Mouse (Mus musculus) spleen, postnatal 10 days (tissue): Measurements from ENCODE around the gene Tmem63c.

Source experiments
- DNase-seq, 2 experiments: peaks; one replicate each; pipeline ENCODE4 v3.0.0; 2021 to 2022; ENCODE audit warnings: low spot score in 2 of 2

The Tmem63c gene

DNA sequence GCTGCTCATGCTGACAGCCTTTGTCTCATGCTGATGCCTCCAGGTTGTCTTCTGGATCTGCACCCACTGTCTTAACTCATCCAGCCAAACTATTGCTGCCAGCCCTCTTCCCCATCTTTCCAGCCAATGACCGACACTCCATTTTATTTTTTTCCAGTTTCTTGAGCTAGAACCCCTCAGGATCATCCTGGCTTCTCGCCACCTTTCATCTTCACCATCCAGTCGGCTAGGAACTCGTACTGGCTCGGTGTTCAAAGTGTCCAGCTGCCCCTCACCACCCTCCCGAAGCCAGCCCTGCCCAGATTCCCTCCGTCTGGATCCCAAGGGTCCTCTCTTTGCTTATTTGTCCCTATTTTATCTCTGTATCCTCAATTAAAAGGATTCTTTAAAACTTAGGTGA lies 33.7 kb downstream of the Tmem63c start:
- no peak for DNase-seq

DNA sequence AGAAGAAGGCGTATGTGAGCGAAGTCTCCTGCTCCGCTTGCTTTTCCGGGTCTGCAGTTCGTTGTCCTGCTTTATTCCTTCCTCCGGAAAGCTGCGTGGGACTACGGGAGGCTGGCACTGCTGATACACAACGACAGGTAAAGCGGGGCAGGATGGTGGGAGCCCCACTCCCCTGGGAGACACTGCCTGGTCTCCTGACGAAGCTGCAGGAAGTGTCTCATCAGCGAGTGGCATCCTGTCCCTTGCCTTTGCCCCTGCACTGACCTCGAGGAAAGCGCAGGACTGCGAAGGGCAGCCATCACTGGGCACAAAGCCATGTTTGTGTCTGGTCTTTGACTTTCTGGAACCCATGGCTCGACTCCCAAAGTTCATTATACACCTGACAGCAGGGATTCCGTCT lies 35.9 kb downstream of the Tmem63c start:
- DNase-seq, result no peak

DNA sequence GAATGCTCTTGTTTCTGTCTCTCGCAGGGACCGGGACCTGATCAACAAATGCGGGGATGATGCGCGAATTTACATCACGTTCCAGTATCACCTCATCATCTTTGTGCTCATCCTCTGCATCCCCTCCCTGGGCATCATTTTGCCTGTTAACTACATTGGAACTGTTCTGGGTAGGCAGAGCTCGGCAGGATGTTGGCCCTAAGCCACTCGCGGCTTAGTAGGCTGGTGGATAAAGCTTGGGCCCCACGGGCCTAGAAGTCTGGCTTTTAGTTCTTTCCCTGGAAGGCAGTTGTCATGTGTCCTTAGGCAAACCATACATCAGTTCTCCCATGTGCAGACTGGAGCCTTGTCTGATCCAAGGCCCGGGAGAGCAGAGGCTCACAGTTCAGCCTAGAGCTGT lies 44.3 kb downstream of the Tmem63c start:
- no peak for DNase-seq

DNA sequence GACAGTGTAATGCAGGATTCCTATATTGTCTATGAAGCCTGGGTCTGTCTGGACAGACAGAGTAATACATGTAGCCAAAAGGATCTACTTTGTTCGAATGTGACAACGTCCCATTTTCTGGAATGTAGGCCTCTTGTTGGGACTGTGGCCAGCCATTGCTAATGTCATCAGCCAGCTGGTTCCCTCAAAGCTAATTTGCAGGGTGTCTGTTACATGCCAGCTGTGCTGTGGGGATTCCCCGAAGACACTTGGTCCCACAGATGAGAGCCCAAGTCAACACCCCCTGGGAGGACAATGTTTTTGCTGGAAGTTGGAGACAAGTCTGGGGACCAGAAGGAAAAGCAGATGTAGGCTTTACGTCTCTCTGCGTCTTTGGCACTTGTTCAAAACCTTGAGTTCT lies 45.3 kb downstream of the Tmem63c start:
- DNase-seq, result no peak

DNA sequence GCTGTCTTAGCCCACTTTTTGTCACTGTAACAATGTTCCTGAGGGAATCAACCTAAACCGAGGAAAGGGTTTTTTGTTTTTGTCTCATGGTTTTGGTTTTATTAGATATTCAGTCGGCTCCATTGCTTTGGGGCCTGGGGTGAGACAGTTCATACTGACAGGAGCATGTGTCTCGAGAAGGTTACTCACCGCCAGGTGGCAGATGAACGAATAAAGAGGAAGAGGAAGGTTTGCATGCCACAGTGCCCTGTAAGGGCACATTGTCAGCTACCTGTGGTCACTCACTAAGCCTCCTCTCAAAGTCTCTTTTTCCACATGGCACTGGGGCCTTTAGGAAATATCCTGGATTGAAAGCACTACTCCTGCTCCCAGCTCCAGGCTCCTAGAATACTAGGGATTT lies 49.4 kb downstream of the Tmem63c start:
- no peak for DNase-seq

DNA sequence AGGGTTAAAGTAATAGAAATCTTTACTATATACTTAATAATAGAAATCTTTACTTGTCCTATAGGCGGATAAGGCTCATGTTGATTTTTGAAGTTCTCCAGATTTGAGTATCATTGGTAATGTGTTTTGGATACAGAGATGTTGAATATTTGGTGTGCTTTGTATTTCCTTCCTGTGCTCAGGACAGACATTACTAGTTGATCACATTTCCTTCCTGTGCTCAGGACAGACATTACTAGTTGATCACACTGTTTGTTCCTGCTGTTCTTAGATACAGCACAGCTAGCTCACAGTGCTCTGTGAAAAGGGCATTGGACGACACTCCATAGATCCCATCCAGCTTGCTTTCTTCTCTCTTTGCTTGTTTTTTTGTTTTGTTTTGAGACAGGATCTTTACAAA lies 55.5 kb downstream of the Tmem63c start:
- no peak for DNase-seq

GRCm38 (mm10) chr12:87082797-87083196 lies 61.7 kb downstream of the Tmem63c start:
- no peak for DNase-seq

DNA sequence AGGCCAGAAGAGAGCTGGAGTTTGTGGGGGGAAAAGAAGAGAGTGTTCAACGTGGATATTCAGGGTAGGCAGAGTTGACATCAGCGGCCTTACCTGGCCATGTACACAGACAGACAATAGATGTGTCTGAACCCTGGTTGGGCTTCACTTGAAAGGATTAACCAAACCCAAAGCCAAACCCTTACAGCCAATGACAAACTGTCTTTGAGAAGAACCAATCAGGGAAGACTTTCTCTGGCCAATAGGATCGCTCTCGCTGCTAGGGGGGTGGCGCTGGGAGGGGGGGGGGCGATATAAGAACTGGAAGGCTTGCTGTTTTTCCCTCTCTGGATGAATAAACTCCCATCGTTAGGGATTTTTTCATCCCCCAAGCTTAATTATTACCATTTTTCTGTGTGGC lies 66.1 kb downstream of the Tmem63c start:
- DNase-seq, result no peak

DNA sequence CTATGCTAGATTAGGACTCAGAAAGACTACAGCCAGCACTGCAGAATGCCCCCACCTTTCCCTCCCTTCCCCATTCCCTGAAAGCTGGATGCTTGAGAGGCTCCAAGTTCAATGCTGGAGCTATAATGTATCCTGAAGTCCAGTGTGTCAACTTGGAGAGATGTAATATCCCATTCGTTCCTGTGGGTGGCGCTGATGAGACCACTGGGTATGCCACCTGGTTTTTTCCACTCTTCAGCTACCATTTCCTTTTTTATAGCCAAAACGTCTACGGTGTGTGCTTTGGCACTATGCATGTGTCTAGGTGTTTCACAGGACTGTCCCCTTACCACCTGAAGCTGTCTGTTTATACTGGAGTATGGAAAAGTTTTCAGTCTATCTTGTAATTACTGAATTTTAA lies 67.2 kb downstream of the Tmem63c start:
- DNase-seq, result peak in 1 of 2 experiments; percentile 31

DNA sequence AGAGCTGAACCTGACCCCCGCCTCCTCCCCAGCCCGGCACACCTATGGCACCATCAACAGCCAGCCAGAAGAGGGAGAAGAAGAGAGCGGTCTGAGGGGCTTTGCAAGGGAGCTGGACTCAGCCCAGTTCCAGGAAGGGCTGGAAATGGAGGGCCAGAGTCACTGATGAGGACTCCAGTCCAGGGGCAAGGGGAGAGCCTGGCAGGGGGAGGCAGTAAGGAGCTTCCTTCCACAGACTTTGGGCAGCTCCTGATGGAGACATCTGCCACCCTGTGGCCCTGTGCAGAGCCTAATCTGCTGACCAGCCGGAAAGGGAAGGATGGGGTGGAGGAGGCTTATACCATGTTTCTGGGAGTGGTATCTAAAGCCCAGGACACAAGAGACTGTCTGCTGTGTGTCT lies 68.1 kb downstream of the Tmem63c start:
- DNase-seq, result no peak

DNA sequence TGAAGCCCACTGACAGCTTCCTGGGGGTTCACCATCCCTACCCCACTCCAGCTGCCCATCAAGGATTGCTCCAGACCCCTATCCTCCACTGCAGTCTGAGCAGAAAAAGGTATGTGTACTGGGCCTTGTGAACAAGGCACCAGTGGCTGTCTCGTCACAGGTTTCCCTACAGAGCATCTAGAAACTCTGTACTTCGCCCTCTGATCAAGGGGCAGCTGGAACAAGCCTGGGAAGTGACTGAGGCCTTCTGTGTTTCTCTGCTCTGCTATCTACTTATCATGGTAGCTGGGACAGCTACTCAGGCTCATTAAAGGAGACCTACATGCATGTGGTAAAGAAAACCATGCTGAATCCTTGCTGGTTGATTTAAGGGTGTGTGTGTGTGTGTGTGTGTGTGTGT lies 68.6 kb downstream of the Tmem63c start:
- no peak for DNase-seq

GRCm38 (mm10) chr12:87091916-87092315 lies 70.8 kb downstream of the Tmem63c start:
- DNase-seq, result no peak

- no peak for DNase-seq
Observed at GRCm38 (mm10) chr12:87093249-87093648, 72.1 kb downstream of the Tmem63c start.

- no peak for DNase-seq
Observed at GRCm38 (mm10) chr12:87093671-87094070, 72.5 kb downstream of the Tmem63c start.

DNA sequence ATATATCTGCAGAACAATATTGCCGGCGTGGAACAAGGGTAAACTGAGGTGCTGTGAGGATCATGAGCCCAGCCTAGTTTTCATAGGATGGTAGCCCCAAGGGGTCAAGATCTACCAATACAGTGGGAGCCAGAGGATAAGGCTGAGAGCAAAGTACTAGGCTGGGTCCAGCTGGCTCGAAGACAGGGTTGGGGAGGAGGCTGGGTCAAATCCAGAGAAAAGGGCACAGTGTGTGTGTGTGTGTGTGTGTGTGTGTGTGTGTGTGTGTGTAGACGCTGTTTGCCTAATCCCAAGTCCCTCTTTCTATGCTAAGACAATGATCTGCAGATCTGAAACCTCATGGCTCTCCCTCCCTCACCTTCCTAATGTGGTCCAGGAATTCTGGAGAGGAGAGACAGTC lies 79.2 kb downstream of the Tmem63c start:
- no peak for DNase-seq

DNA sequence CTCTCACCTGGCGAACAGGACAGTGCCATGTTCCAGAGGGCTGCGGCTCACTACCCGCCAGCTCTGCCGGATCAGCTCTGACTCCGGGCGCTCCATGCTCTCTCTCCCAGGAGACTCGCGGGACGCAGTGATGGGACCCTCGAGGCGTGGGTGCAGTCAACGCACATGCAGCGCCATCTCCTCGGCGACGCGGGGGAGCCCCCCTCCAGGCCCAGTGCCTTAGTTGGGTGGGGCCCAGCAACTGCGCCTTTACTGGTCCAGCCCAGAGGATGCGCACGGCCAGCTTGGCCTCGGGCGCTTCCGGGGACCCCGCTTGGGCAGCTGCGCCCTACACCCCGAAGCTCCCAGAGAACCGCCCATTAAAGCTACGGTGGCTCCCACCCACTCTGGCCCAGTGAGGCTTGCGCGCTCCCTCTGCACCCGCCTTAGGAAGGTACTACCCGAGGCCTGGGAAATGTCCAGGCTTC lies 81.1 kb downstream of the Tmem63c start, which contains the start of gene Ngb:
Gene Ngb, minus strand, starts transcription at position 375 of the 467 bp plus-strand sequence.
- no peak for DNase-seq

DNA sequence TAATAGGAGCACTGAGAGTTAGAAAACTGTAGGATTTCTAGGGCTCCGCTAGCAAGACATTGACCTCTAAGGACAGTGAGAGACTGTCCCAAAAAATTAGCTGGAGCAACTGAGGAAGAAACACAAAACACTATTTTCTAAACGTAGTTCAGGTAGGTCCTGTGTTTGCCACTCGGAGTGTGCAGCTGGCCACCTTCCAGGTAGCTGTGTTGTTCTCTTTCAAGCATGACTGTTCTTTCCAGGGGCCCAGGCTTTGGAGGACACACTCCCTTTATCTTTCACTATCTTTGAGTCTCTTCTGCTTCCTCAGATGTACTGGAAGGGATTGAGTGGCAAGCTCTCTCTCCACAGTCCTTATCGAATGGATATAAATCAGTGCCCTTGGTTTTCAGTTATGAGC lies 82.3 kb downstream of the Tmem63c start:
- DNase-seq, result no peak

DNA sequence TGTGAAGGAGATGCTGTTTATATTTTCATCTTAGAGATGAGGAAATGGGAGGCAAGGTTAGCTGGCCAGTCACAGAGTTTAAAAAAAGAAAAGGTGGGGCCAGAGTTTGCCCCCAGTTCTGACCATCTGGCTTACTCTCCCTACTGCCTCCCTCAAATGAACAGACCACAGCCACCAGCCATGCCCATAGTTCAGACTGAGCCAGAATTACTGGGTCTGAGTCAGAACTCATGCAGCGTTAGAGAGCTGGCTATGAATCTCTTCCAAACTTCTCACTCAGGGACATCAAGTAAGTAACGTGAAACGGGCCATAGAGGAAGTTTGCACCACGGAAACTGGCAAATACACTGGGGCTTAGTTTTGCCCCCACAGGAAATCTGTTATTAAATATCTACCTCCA lies 83.7 kb downstream of the Tmem63c start:
- DNase-seq, result no peak

GRCm38 (mm10) chr12:87107357-87107977 lies 86.3 kb downstream of the Tmem63c start:
- no peak for DNase-seq

GRCm38 (mm10) chr12:87121918-87122589 lies 100.9 kb downstream of the Tmem63c start:
- no peak for DNase-seq

GRCm38 (mm10) chr12:87127256-87127655 lies 106.1 kb downstream of the Tmem63c start:
- no peak for DNase-seq

DNA sequence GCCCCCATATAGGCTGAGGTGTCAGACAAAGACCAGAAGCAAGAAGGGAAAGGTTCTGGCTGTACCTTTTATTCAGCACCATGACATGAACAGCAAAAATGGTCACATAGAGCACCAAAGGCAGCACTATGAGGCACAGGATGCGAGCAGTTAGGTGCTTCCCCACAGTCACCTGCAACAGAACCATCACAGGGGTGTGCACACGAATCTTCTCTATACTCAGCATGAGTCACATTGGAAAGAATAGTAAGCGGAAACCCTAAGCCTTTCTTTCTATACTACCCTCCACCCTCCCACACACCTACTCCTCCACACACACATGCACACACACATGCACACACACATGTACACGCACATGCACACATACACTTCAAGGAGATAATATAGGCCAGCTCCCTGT lies 109.1 kb downstream of the Tmem63c start:
- DNase-seq, result no peak

GRCm38 (mm10) chr12:87131181-87131580 lies 110.0 kb downstream of the Tmem63c start:
- no peak for DNase-seq

DNA sequence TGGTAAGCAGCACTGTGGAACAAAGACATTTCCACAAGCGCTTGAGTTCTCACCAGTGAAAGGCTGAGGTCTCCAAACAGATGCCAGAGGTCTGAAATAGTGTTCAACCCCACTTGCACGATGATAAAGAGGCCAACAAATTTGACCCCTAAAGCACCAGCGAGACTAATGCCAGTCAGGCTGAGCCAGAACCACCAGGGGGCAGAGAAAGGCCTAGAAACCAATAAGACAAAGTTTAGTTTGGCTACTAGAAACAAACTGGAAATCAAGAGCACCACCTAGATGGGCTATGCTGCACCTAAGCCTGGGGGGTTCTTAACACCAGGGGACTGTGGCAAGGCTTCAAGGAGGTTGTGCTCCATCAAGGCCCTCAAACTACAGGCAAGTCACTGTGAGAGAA lies 110.5 kb downstream of the Tmem63c start:
- DNase-seq, result peak in 1 of 2 experiments; percentile 57
